Mouse (Mus musculus) heart, postnatal 0 days (tissue): ENCODE data around the gene Rasl11b. TPM values are rescaled to one million over a fixed set of nuclear protein-coding genes. Genes with fewer than 3 reads are reported as not detected.
A peak's percentile ranks its signal among the peaks of the same experiment; 100 is the strongest.

ENCODE experiments used
- ATAC-seq: fragments of 200-750 bp; cut with Nextera tagmentation; 2 replicates; pipeline ENCODE4 v1.8.0; 2017; ENCODE audit warnings: low read depth, moderate number of reproducible peaks, moderate library complexity; ENCODE audit not compliant: insufficient read depth
- DNase-seq: peaks from one replicate; pipeline ENCODE4 v3.0.0-alpha.2; 2016; ENCODE audit warnings: low spot score
- H3K27ac ChIP-seq: fragments of 300-500 bp; sonication (generic); 2 replicates; pipeline ENCODE4 v1.5.1; 2014; ENCODE audit warnings: low read depth, mild to moderate bottlenecking
- H3K27me3 ChIP-seq: fragments of 300-500 bp; sonication (generic); 2 replicates; pipeline ENCODE4 v1.6.1; 2014; ENCODE audit warnings: low read length, mixed read lengths; ENCODE audit not compliant: control insufficient read depth, insufficient read depth
- H3K36me3 ChIP-seq: fragments of 300-500 bp; sonication (generic); replicated peaks from 2 replicates; pipeline ENCODE4 v1.6.1; 2014; ENCODE audit warnings: low read length, mixed read lengths; ENCODE audit not compliant: control insufficient read depth, insufficient read depth
- H3K4me1 ChIP-seq: fragments of 300-500 bp; sonication (generic); 2 replicates; pipeline ENCODE4 v1.6.1; 2014; ENCODE audit warnings: antibody characterized with exemption; ENCODE audit not compliant: control insufficient read depth, insufficient read depth
- H3K4me2 ChIP-seq: fragments of 300-500 bp; sonication (generic); 2 replicates; pipeline ENCODE4 v1.6.1; 2014; ENCODE audit warnings: low read depth, mild to moderate bottlenecking, low read length, moderate library complexity
- H3K4me3 ChIP-seq: fragments of 300-500 bp; sonication (generic); 2 replicates; pipeline ENCODE4 v1.5.1; 2014; ENCODE audit warnings: low read depth, low read length
- H3K9ac ChIP-seq: fragments of 300-500 bp; sonication (generic); replicated peaks from 2 replicates; pipeline ENCODE4 v1.6.1; 2014; ENCODE audit warnings: low read depth, low read length, mixed read lengths
- H3K9me3 ChIP-seq: fragments of 300-500 bp; sonication (generic); replicated peaks from 2 replicates; pipeline ENCODE4 v1.6.1; 2016; ENCODE audit warnings: low read length; ENCODE audit not compliant: control insufficient read depth
- CTCF ChIP-seq: IDR thresholded peaks from 2 replicates; pipeline ENCODE4 v1.5.1; 2016; ENCODE audit warnings: antibody characterized with exemption, control low read depth, low read depth
- EP300 ChIP-seq: IDR thresholded peaks from 2 replicates; pipeline ENCODE4 v1.6.1; 2016; ENCODE audit warnings: antibody characterized with exemption, low read depth
- WGBS: fragments of 180-500 bp; shearing (Covaris S2); extraction: QIAGEN DNeasy Blood & Tissue Kit; methylation state at CpG from one replicate; pipeline ENCODE4 v1.1.7; 2014; 5-methylcytosine and 5-hydroxymethylcytosine counted together
- polyA plus RNA-seq: library from polyadenylated mRNA; unstranded; fragments of >200 nt; fragmentation: Nextera tagmentation; extraction: Ambion mirVana; gene quantifications from 2 replicates; pipeline ENCODE4 v1.2.1, GENCODE M21; 2015
- total RNA-seq: library from RNA; depleted of rRNA; stranded (reverse); fragments of >200 nt; gene quantifications from 2 replicates; pipeline ENCODE4 v1.2.3, GENCODE M21; 2014; ENCODE audit warnings: low replicate concordance

Rasl11b gene
- total and polyA plus RNA-seq, 2 experiments from 2014 or later, result 24.5 to 67.8 TPM

GRCm38 (mm10) chr5:74198446-74198845 lies 3.4 kb downstream of the Rasl11b start:
- Histone ChIP-seq H3K27me3 (no peaks in the 10 kb centered on the region), H3K9me3 (0 out of 2 replicates have a peak, but pooled peaks cover 5% of the 10 kb centered on the region), H3K27ac (peak overlapping the region; percentile 71), H3K4me2 (peak overlapping the region; percentile 83), H3K4me1 (peaks cover 33% of the 10 kb centered on the region), H3K4me3 (peak overlapping the region; percentile 64), H3K36me3 (peaks cover 28% of the 10 kb centered on the region), H3K9ac (peak overlapping the region; percentile 75; the same call in 1 of the 2 replicates)
- DNase-seq (no peak), ATAC-seq (no peak)
- no peak for TF ChIP-seq EP300
- TF ChIP-seq CTCF, result no peak
- 28% methylated on average over 11 of the region's 11 CpGs for WGBS

GRCm38 (mm10) chr5:74199793-74200192 lies 4.7 kb downstream of the Rasl11b start:
- Histone ChIP-seq H3K36me3 (peaks cover 28% of the 10 kb centered on the region), H3K27ac (peak overlapping the region; percentile 2), H3K4me2 (no peak overlapping the region), H3K9me3 (0 out of 2 replicates have a peak, but pooled peaks cover 5% of the 10 kb centered on the region), H3K4me3 (no peak overlapping the region), H3K9ac (no peak overlapping the region; the same call in 1 of the 2 replicates), H3K4me1 (peaks cover 34% of the 10 kb centered on the region), H3K27me3 (no peaks in the 10 kb centered on the region)
- TF ChIP-seq EP300, result no peak
- TF ChIP-seq CTCF, result no peak
- ATAC-seq (no peak), DNase-seq (no peak)
- 56% methylated on average over 13 of the region's 13 CpGs for WGBS

- TF ChIP-seq EP300, result no peak
- TF ChIP-seq CTCF, result 0 out of 2 replicates have a peak, but pooled peaks have one; percentile 0
- no peak overlapping the region for H3K4me2 ChIP-seq
Observed at GRCm38 (mm10) chr5:74200481-74200880, 5.4 kb downstream of the Rasl11b start.

GRCm38 (mm10) chr5:74201570-74202357 lies 6.7 kb downstream of the Rasl11b start:
- no peaks in the 10 kb centered on the region for H3K27me3 ChIP-seq
- DNase-seq (no peak), ATAC-seq (no peak)
- 71% methylated on average over 10 of the region's 10 CpGs for WGBS
- H3K27ac ChIP-seq, result peak overlapping the region; percentile 47
- TF ChIP-seq EP300 (no peak), CTCF (no peak)
- H3K4me1 ChIP-seq, result peaks cover 48% of the 10 kb centered on the region
- H3K4me3 ChIP-seq, result no peak overlapping the region
- peaks cover 28% of the 10 kb centered on the region for H3K36me3 ChIP-seq
- 0 out of 2 replicates have a peak, but pooled peaks cover 5% of the 10 kb centered on the region for H3K9me3 ChIP-seq
- H3K4me2 ChIP-seq, result no peak overlapping the region
- H3K9ac ChIP-seq, result no peak overlapping the region

More at GRCm38 (mm10) chr5:74200481-74200880, 5.4 kb downstream of the Rasl11b start:
- Histone ChIP-seq H3K27me3 (no peaks in the 10 kb centered on the region), H3K9me3 (0 out of 2 replicates have a peak, but pooled peaks cover 5% of the 10 kb centered on the region), H3K4me3 (no peak overlapping the region), H3K36me3 (peaks cover 28% of the 10 kb centered on the region), H3K4me1 (peaks cover 38% of the 10 kb centered on the region), H3K9ac (no peak overlapping the region), H3K27ac (peak overlapping the region; percentile 2; the same call in 1 of the 2 replicates)
- WGBS, result 58% methylated on average over 8 of the region's 8 CpGs
- ATAC-seq (peak; percentile 33; the same call in 1 of the 2 replicates), DNase-seq (no peak)

- Histone ChIP-seq H3K4me3 (no peak overlapping the region), H3K4me2 (no peak overlapping the region), H3K4me1 (peaks cover 47% of the 10 kb centered on the region), H3K9ac (no peak overlapping the region), H3K9me3 (0 out of 2 replicates have a peak, but pooled peaks cover 5% of the 10 kb centered on the region), H3K36me3 (peaks cover 27% of the 10 kb centered on the region), H3K27me3 (no peaks in the 10 kb centered on the region), H3K27ac (no peak overlapping the region)
- 88% methylated on average over 4 of the region's 4 CpGs for WGBS
- ATAC-seq (no peak), DNase-seq (no peak)
- TF ChIP-seq CTCF (no peak), EP300 (no peak)
Observed at GRCm38 (mm10) chr5:74202515-74202914, 7.4 kb downstream of the Rasl11b start.
